8 mouse cellular contexts compared by ENCODE assay signal in the genomic region with DNA sequence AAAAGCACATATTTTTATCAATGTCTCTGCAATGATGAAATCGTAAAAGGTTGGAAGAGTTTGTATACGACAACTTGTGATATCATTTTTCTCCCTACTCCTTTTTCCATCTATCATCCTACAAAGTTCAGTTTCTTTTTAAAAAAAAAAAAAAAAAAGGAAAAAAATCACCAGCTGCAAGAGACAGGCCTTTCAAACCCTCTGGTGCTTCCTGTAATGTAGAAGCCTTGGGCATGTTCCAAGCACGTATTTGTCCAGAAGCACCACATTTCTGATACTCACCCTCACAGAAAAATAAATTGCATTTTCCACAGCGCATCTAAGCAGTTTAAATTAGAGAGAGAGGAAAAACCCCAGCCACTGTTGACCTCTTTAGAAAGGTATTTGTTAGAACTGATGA. TPM values are rescaled to one million over a fixed set of nuclear protein-coding genes. Genes with fewer than 3 reads are reported as not detected.
DNase-seq lines count a peak whose midpoint lies in the region; ATAC-seq and TF ChIP-seq lines count a peak whose summit lies in the region.

No protein-coding gene starts in this region.

- intact Hi-C loops in heart, postnatal 36 days (cut with DNase I): loop anchor here (2.0 to 5.0 kb wide), 2 partner anchors 49 to 106 kb away; partner anchors contain the start of genes Sec61a2 and Upf2

- no peak for DNase-seq in heart, postnatal 36 days
- peak; percentile 51 for DNase-seq in MEL (ENCODE audit: low read depth, low spot score)
- no peak for DNase-seq in heart, postnatal 0 days (ENCODE audit: low spot score)
- DNase-seq in midbrain, embryonic 11.5 days (ENCODE audit: low spot score, missing footprints): no peak
- no peak for DNase-seq in thymus, postnatal 36 days

- 24% methylated on average over 4 of the region's 4 CpGs for WGBS in heart, embryonic 15.5 days
- WGBS in heart, postnatal 0 days: 16% methylated on average over 4 of the region's 4 CpGs
- WGBS in midbrain, embryonic 11.5 days: 52% methylated on average over 4 of the region's 4 CpGs

- H3K4me2 ChIP-seq in heart, embryonic 15.5 days: peak overlapping the region; percentile 74
- H3K4me2 ChIP-seq in heart, postnatal 0 days (ENCODE audit: low read depth, low read length): peak overlapping the region; percentile 83
- peak overlapping the region; percentile 47 for H3K4me2 ChIP-seq in midbrain, embryonic 11.5 days

- TF ChIP-seq POLR2A in MEL (IDR thresholded peaks at IDR 0.05; ENCODE audit: control insufficient read depth in 1 of 2, insufficient read depth in 1 of 2, low read depth in 1 of 2, low read length in 2 of 2, poor library complexity in 1 of 2): no peak

- peaks cover 56% of the 10 kb centered on the region for H3K79me2 ChIP-seq in MEL (ENCODE audit: control insufficient read depth, insufficient read depth, low read length, poor library complexity)

- H3K9me3 ChIP-seq in heart, embryonic 15.5 days (replicated peaks): no peaks in the 10 kb centered on the region
- H3K9me3 ChIP-seq in MEL (replicated peaks; ENCODE audit: insufficient read depth, low read length): no peaks in the 10 kb centered on the region
- H3K9me3 ChIP-seq in heart, postnatal 0 days (replicated peaks; ENCODE audit: control insufficient read depth, low read length): no peaks in the 10 kb centered on the region
- H3K9me3 ChIP-seq in midbrain, embryonic 11.5 days (ENCODE audit: control insufficient read depth, low read length): no peaks in the 10 kb centered on the region

- peak overlapping the region; percentile 72 for H3K9ac ChIP-seq in heart, embryonic 15.5 days
- peak overlapping the region; percentile 94 for H3K9ac ChIP-seq in MEL (ENCODE audit: control insufficient read depth, low read depth, low read length, poor library complexity, severe bottlenecking)
- peak overlapping the region; percentile 78 for H3K9ac ChIP-seq in heart, postnatal 0 days (replicated peaks; ENCODE audit: low read depth, low read length)
- peak overlapping the region; percentile 90 for H3K9ac ChIP-seq in midbrain, embryonic 11.5 days (ENCODE audit: low read length)

- no peak for TF ChIP-seq CTCF in MEL (IDR thresholded peaks at IDR 0.05 in 2 of 3, conservative IDR thresholded peaks at IDR 0.05 in 1 of 3; ENCODE audit: control insufficient read depth in 1 of 3, insufficient read depth in 1 of 3, low read depth in 2 of 3, low read length in 3 of 3, poor library complexity in 1 of 3, severe bottlenecking in 1 of 3)
- no peak for TF ChIP-seq CTCF in heart, postnatal 0 days (IDR thresholded peaks at IDR 0.05; ENCODE audit: low read depth)

- H3K27ac ChIP-seq in heart, embryonic 15.5 days: peak overlapping the region; percentile 89
- peak overlapping the region; percentile 97 for H3K27ac ChIP-seq in MEL (ENCODE audit: control insufficient read depth, low read depth, low read length)
- no peak overlapping the region for H3K27ac ChIP-seq in heart, postnatal 0 days (ENCODE audit: low read depth)
- H3K27ac ChIP-seq in midbrain, embryonic 11.5 days (ENCODE audit: low read depth, low read length): no peak overlapping the region

- H3K4me1 ChIP-seq in heart, embryonic 15.5 days (replicated peaks): peaks cover 14% of the 10 kb centered on the region
- H3K4me1 ChIP-seq in MEL (ENCODE audit: control insufficient read depth in 1 of 2, insufficient read depth in 2 of 2, low read length in 2 of 2): peaks cover 5 to 9% of the 10 kb centered on the region in 2 experiments
- 0 out of 2 replicates have a peak, but pooled peaks cover 8% of the 10 kb centered on the region for H3K4me1 ChIP-seq in heart, postnatal 0 days (ENCODE audit: control insufficient read depth, insufficient read depth)
- peaks cover 11% of the 10 kb centered on the region for H3K4me1 ChIP-seq in midbrain, embryonic 11.5 days (ENCODE audit: control insufficient read depth, insufficient read depth, low read length)

- ATAC-seq in heart, embryonic 15.5 days (replicated peaks; ENCODE audit: insufficient number of reproducible peaks, insufficient read depth, low FRiP score, low read depth): no peak
- no peak for ATAC-seq in heart, postnatal 0 days (ENCODE audit: insufficient read depth, low read depth)
- ATAC-seq in midbrain, embryonic 11.5 days (ENCODE audit: low FRiP score): no peak
- no peak for ATAC-seq in frontal cortex, adult (ENCODE audit: low TSS enrichment)
- no peak for ATAC-seq in granulocyte monocyte progenitor cell, adult 5-6 weeks (replicated peaks; ENCODE audit: poor library complexity, severe bottlenecking)

- no peak for TF ChIP-seq RAD21 in MEL (IDR thresholded peaks at IDR 0.05; ENCODE audit: low read depth, low read length)

- H3K27me3 ChIP-seq in heart, embryonic 15.5 days: no peaks in the 10 kb centered on the region
- no peaks in the 10 kb centered on the region for H3K27me3 ChIP-seq in MEL (ENCODE audit: control insufficient read depth in 1 of 2, insufficient read depth in 2 of 2, low read length in 2 of 2)
- no peaks in the 10 kb centered on the region for H3K27me3 ChIP-seq in heart, postnatal 0 days (ENCODE audit: control insufficient read depth, insufficient read depth, low read length)
- no peaks in the 10 kb centered on the region for H3K27me3 ChIP-seq in midbrain, embryonic 11.5 days (ENCODE audit: control insufficient read depth, insufficient read depth, low read length)

- TF ChIP-seq EP300 in MEL (IDR thresholded peaks at IDR 0.05; ENCODE audit: low read depth in 1 of 2, low read length in 2 of 2): no peak
- no peak for TF ChIP-seq EP300 in heart, postnatal 0 days (IDR thresholded peaks at IDR 0.05; ENCODE audit: low read depth)

- H3K36me3 ChIP-seq in heart, embryonic 15.5 days: peaks cover 16% of the 10 kb centered on the region
- peaks cover 6 to 30% of the 10 kb centered on the region in 2 experiments for H3K36me3 ChIP-seq in MEL (ENCODE audit: control insufficient read depth in 1 of 2, insufficient read depth in 2 of 2, low read length in 2 of 2)
- peaks cover 16% of the 10 kb centered on the region for H3K36me3 ChIP-seq in heart, postnatal 0 days (replicated peaks; ENCODE audit: control insufficient read depth, insufficient read depth, low read length)
- no peaks in the 10 kb centered on the region; the same call in 1 of the 2 replicates for H3K36me3 ChIP-seq in midbrain, embryonic 11.5 days (ENCODE audit: control insufficient read depth, insufficient read depth, low read length)

- peak overlapping the region; percentile 75 for H3K4me3 ChIP-seq in heart, embryonic 15.5 days
- H3K4me3 ChIP-seq in MEL (ENCODE audit: control insufficient read depth in 1 of 2, insufficient read depth in 1 of 2, low read depth in 2 of 2, low read length in 2 of 2): peak overlapping the region; percentile 57 to 96
- H3K4me3 ChIP-seq in heart, postnatal 0 days (ENCODE audit: low read depth, low read length): peak overlapping the region; percentile 91
- H3K4me3 ChIP-seq in midbrain, embryonic 11.5 days (ENCODE audit: low read depth, low read length): peak overlapping the region; percentile 57

RNA-seq across cellular contexts. Expression of gene Cdc123, which starts 0.9 kb away (rescaled TPM):
- polyA plus RNA-seq in heart, embryonic 15.5 days (2015; fragmentation: Nextera tagmentation; extraction: Ambion mirVana): 171 and 182 TPM in 2 replicates
- 10 to 100 TPM; 77.6 to 94.1 TPM for total RNA-seq in heart, postnatal 36 days (2021)
- total RNA-seq in MEL (2012; rRNA removed): 190 and 192 TPM in 2 replicates
- 100 to 1,000 TPM; 338 to 770 TPM for polyA plus RNA-seq in MEL (2012; ENCODE audit: insufficient read depth in 1 of 2, insufficient read length in 2 of 2, low read depth in 1 of 2, low replicate concordance in 2 of 2, missing spikeins in 1 of 2)
- 42.1 and 52.6 TPM in 2 replicates for total RNA-seq in heart, postnatal 0 days (2014; rRNA removed; ENCODE audit: low replicate concordance)
- polyA plus RNA-seq in heart, postnatal 0 days (2015; fragmentation: Nextera tagmentation; extraction: Ambion mirVana): 149 and 161 TPM in 2 replicates
- 287 and 341 TPM in 2 replicates for polyA plus RNA-seq in midbrain, embryonic 11.5 days (2014; fragmentation: Nextera tagmentation; extraction: Ambion mirVana)
- 113 and 134 TPM in 2 replicates for total RNA-seq in granulocyte monocyte progenitor cell, adult 5-6 weeks (2014; fragmentation: Nextera tagmentation)
- 108 and 112 TPM in 2 replicates for total RNA-seq in granulocyte monocyte progenitor cell, adult 5-6 weeks (2017)

RNA-seq across cellular contexts. Expression of gene Nudt5, which starts 1.0 kb away (rescaled TPM):
- polyA plus RNA-seq in heart, embryonic 15.5 days (2015; fragmentation: Nextera tagmentation; extraction: Ambion mirVana): 49.9 and 52.2 TPM in 2 replicates
- 10 to 100 TPM; 12.4 to 12.7 TPM for total RNA-seq in heart, postnatal 36 days (2021)
- total RNA-seq in MEL (2012; rRNA removed): 82.1 and 100 TPM in 2 replicates
- 100 to 1,000 TPM in 1 of 2 experiments, not detected in 1; 141 TPM for polyA plus RNA-seq in MEL (2012; ENCODE audit: insufficient read depth in 1 of 2, insufficient read length in 2 of 2, low read depth in 1 of 2, low replicate concordance in 2 of 2, missing spikeins in 1 of 2)
- total RNA-seq in heart, postnatal 0 days (2014; rRNA removed; ENCODE audit: low replicate concordance): 14.1 and 15.7 TPM in 2 replicates
- polyA plus RNA-seq in heart, postnatal 0 days (2015; fragmentation: Nextera tagmentation; extraction: Ambion mirVana): 26.8 and 27.1 TPM in 2 replicates
- polyA plus RNA-seq in midbrain, embryonic 11.5 days (2014; fragmentation: Nextera tagmentation; extraction: Ambion mirVana): 89.7 and 95.4 TPM in 2 replicates
- total RNA-seq in granulocyte monocyte progenitor cell, adult 5-6 weeks (2014; fragmentation: Nextera tagmentation): 63.6 and 73.3 TPM in 2 replicates
- total RNA-seq in granulocyte monocyte progenitor cell, adult 5-6 weeks (2017): 83.9 and 88.2 TPM in 2 replicates

RNA-seq across cellular contexts. Expression of gene Gm13199, which starts 16.9 kb away (rescaled TPM):
- 0.63 and 0.71 TPM in 2 replicates for polyA plus RNA-seq in heart, embryonic 15.5 days (2015; fragmentation: Nextera tagmentation; extraction: Ambion mirVana)
- total RNA-seq in heart, postnatal 36 days (2021): not detected
- 0.35 and 0.39 TPM in 2 replicates for total RNA-seq in MEL (2012; rRNA removed)
- 1 to 10 TPM in 1 of 2 experiments, not detected in 1; 4.8 TPM for polyA plus RNA-seq in MEL (2012; ENCODE audit: insufficient read depth in 1 of 2, insufficient read length in 2 of 2, low read depth in 1 of 2, low replicate concordance in 2 of 2, missing spikeins in 1 of 2)
- total RNA-seq in heart, postnatal 0 days (2014; rRNA removed; ENCODE audit: low replicate concordance): 7.1 TPM in 1 of 2 replicates, not detected in the other
- polyA plus RNA-seq in heart, postnatal 0 days (2015; fragmentation: Nextera tagmentation; extraction: Ambion mirVana): 0.16 and 0.22 TPM in 2 replicates
- 2.2 and 2.5 TPM in 2 replicates for polyA plus RNA-seq in midbrain, embryonic 11.5 days (2014; fragmentation: Nextera tagmentation; extraction: Ambion mirVana)
- total RNA-seq in granulocyte monocyte progenitor cell, adult 5-6 weeks (2014; fragmentation: Nextera tagmentation): 7.8 TPM in 1 of 2 replicates, not detected in the other
- total RNA-seq in granulocyte monocyte progenitor cell, adult 5-6 weeks (2017): not detected in 2 replicates

RNA-seq across cellular contexts. Expression of gene Sec61a2, which starts 49.4 kb away (rescaled TPM):
- polyA plus RNA-seq in heart, embryonic 15.5 days (2015; fragmentation: Nextera tagmentation; extraction: Ambion mirVana): 44.0 and 47.7 TPM in 2 replicates
- 10 to 100 TPM; 12.3 to 12.5 TPM for total RNA-seq in heart, postnatal 36 days (2021)
- total RNA-seq in MEL (2012; rRNA removed): 13.9 and 17.8 TPM in 2 replicates
- 10 to 100 TPM in 1 of 2 experiments, not detected in 1; 32.3 TPM for polyA plus RNA-seq in MEL (2012; ENCODE audit: insufficient read depth in 1 of 2, insufficient read length in 2 of 2, low read depth in 1 of 2, low replicate concordance in 2 of 2, missing spikeins in 1 of 2)
- total RNA-seq in heart, postnatal 0 days (2014; rRNA removed; ENCODE audit: low replicate concordance): 36.7 and 37.3 TPM in 2 replicates
- 26.4 and 27.8 TPM in 2 replicates for polyA plus RNA-seq in heart, postnatal 0 days (2015; fragmentation: Nextera tagmentation; extraction: Ambion mirVana)
- 74.7 and 85.6 TPM in 2 replicates for polyA plus RNA-seq in midbrain, embryonic 11.5 days (2014; fragmentation: Nextera tagmentation; extraction: Ambion mirVana)
- total RNA-seq in granulocyte monocyte progenitor cell, adult 5-6 weeks (2014; fragmentation: Nextera tagmentation): 31.8 and 34.3 TPM in 2 replicates
- 7.4 and 16.8 TPM in 2 replicates for total RNA-seq in granulocyte monocyte progenitor cell, adult 5-6 weeks (2017)

Comparison
In these comparisons a context has a peak if more than half of its experiments do, and no peak if none do; other contexts are left out.
1. H3K27ac ChIP-seq: peak in heart, embryonic 15.5 days (single experiment) and MEL (single experiment); none in heart, postnatal 0 days (single experiment) and midbrain, embryonic 11.5 days (single experiment).
2. Peak in every context shown above with its lines, with median percentiles within 50 percentile points of each other: H3K4me2 ChIP-seq, H3K4me3 ChIP-seq and H3K9ac ChIP-seq.